Mouse (Mus musculus): ENCODE measurements around the gene Mchr1. TPM values are rescaled to one million over a fixed set of nuclear protein-coding genes. Genes with fewer than 3 reads are reported as not detected.

The Mchr1 gene
- polyA plus RNA-seq, 1 experiment from 2014 or later: 2.5 TPM

GRCm38 (mm10) chr15:81253585-81253984 lies 18.3 kb downstream of the Mchr1 start:
- H3K4me2 ChIP-seq (replicated peaks): no peak overlapping the region
- H3K27me3 ChIP-seq: no peaks in the 10 kb centered on the region
- 69% methylated on average over 2 of the region's 2 CpGs for WGBS
- H3K9ac ChIP-seq (replicated peaks): no peak overlapping the region
- H3K4me1 ChIP-seq (replicated peaks): peaks cover 13% of the 10 kb centered on the region
- no peaks in the 10 kb centered on the region for H3K36me3 ChIP-seq
- no peaks in the 10 kb centered on the region; the same call in 1 of the 2 replicates for H3K9me3 ChIP-seq
- no peak overlapping the region for H3K27ac ChIP-seq
- ATAC-seq: no peak
- no peak overlapping the region for H3K4me3 ChIP-seq (replicated peaks)

GRCm38 (mm10) chr15:81254113-81254640 lies 18.9 kb downstream of the Mchr1 start:
- peaks cover 14% of the 10 kb centered on the region for H3K4me1 ChIP-seq (replicated peaks)
- H3K9me3 ChIP-seq: no peaks in the 10 kb centered on the region; the same call in 1 of the 2 replicates
- no peak overlapping the region for H3K27ac ChIP-seq
- no peaks in the 10 kb centered on the region for H3K36me3 ChIP-seq
- no peak overlapping the region for H3K4me2 ChIP-seq (replicated peaks)
- WGBS: 61% methylated on average over 8 of the region's 8 CpGs
- no peak for ATAC-seq
- H3K9ac ChIP-seq (replicated peaks): no peak overlapping the region
- no peaks in the 10 kb centered on the region for H3K27me3 ChIP-seq
- no peak overlapping the region for H3K4me3 ChIP-seq (replicated peaks)

- peaks cover 14% of the 10 kb centered on the region for H3K4me1 ChIP-seq (replicated peaks)
These were observed 19.8 kb downstream of the Mchr1 start for GRCm38 (mm10) chr15:81255063-81255462.

GRCm38 (mm10) chr15:81258296-81258695 lies 23.0 kb downstream of the Mchr1 start:
- 34% methylated on average over 9 of the region's 9 CpGs for WGBS
- Histone ChIP-seq H3K27me3 (no peaks in the 10 kb centered on the region), H3K4me2 (replicated peaks) (no peak overlapping the region), H3K9ac (replicated peaks) (no peak overlapping the region), H3K36me3 (no peaks in the 10 kb centered on the region), H3K4me1 (replicated peaks) (peaks cover 14% of the 10 kb centered on the region), H3K9me3 (no peaks in the 10 kb centered on the region), H3K4me3 (replicated peaks) (no peak overlapping the region), H3K27ac (no peak overlapping the region)
- no peak for ATAC-seq

More at GRCm38 (mm10) chr15:81255063-81255462, 19.8 kb downstream of the Mchr1 start:
- no peaks in the 10 kb centered on the region for H3K36me3 ChIP-seq
- H3K27ac ChIP-seq: peak overlapping the region; percentile 26; the same call in 1 of the 2 replicates
- WGBS: 42% methylated on average over 6 of the region's 6 CpGs
- H3K27me3 ChIP-seq: no peaks in the 10 kb centered on the region
- no peak overlapping the region for H3K9ac ChIP-seq (replicated peaks)
- H3K4me2 ChIP-seq (replicated peaks): no peak overlapping the region
- H3K4me3 ChIP-seq (replicated peaks): no peak overlapping the region
- H3K9me3 ChIP-seq: no peaks in the 10 kb centered on the region; the same call in 1 of the 2 replicates
- peak; percentile 56; the same call in 1 of the 2 replicates for ATAC-seq

- 95% methylated on average over 5 of the region's 5 CpGs for WGBS
- Histone ChIP-seq H3K4me3 (replicated peaks) (no peak overlapping the region), H3K27ac (no peak overlapping the region)
These were observed 24.0 kb downstream of the Mchr1 start for GRCm38 (mm10) chr15:81259304-81259703.

GRCm38 (mm10) chr15:81260208-81260607 lies 24.9 kb downstream of the Mchr1 start:
- Histone ChIP-seq H3K27ac (no peak overlapping the region), H3K4me2 (replicated peaks) (no peak overlapping the region), H3K4me1 (replicated peaks) (peaks cover 18% of the 10 kb centered on the region), H3K9me3 (no peaks in the 10 kb centered on the region), H3K9ac (replicated peaks) (no peak overlapping the region), H3K4me3 (replicated peaks) (no peak overlapping the region), H3K36me3 (no peaks in the 10 kb centered on the region), H3K27me3 (no peaks in the 10 kb centered on the region)
- ATAC-seq: no peak
- WGBS: 92% methylated on average over 9 of the region's 9 CpGs

More at GRCm38 (mm10) chr15:81259304-81259703, 24.0 kb downstream of the Mchr1 start:
- Histone ChIP-seq H3K4me2 (replicated peaks) (no peak overlapping the region), H3K9ac (replicated peaks) (no peak overlapping the region), H3K36me3 (no peaks in the 10 kb centered on the region), H3K4me1 (replicated peaks) (peaks cover 16% of the 10 kb centered on the region), H3K9me3 (no peaks in the 10 kb centered on the region), H3K27me3 (no peaks in the 10 kb centered on the region)
- no peak for ATAC-seq

GRCm38 (mm10) chr15:81264392-81265095 lies 29.2 kb downstream of the Mchr1 start:
- Histone ChIP-seq H3K4me3 (replicated peaks) (no peak overlapping the region), H3K9me3 (no peaks in the 10 kb centered on the region), H3K36me3 (no peaks in the 10 kb centered on the region), H3K27me3 (no peaks in the 10 kb centered on the region), H3K4me1 (replicated peaks) (peaks cover 10% of the 10 kb centered on the region), H3K4me2 (replicated peaks) (0 out of 2 replicates have a peak overlapping the region, but pooled peaks have one; percentile 11), H3K9ac (replicated peaks) (0 out of 2 replicates have a peak overlapping the region, but pooled peaks have one; percentile 12), H3K27ac (peak overlapping the region; percentile 17)
- WGBS: 34% methylated on average over 16 of the region's 16 CpGs
- ATAC-seq: no peak

- ATAC-seq: no peak
- Histone ChIP-seq H3K4me2 (replicated peaks) (no peak overlapping the region), H3K4me1 (replicated peaks) (peaks cover 14% of the 10 kb centered on the region), H3K27ac (no peak overlapping the region), H3K9me3 (no peaks in the 10 kb centered on the region), H3K27me3 (no peaks in the 10 kb centered on the region), H3K36me3 (no peaks in the 10 kb centered on the region), H3K9ac (replicated peaks) (no peak overlapping the region), H3K4me3 (replicated peaks) (no peak overlapping the region)
- WGBS: 87% methylated on average over 2 of the region's 2 CpGs
These were observed 32.1 kb downstream of the Mchr1 start for GRCm38 (mm10) chr15:81267416-81267815.

GRCm38 (mm10) chr15:81272305-81273053 lies 37.2 kb downstream of the Mchr1 start:
- H3K4me1 ChIP-seq (replicated peaks): peaks cover 18% of the 10 kb centered on the region
- H3K27ac ChIP-seq: peak overlapping the region; percentile 76
- ATAC-seq: peak; percentile 87
- H3K4me3 ChIP-seq (replicated peaks): no peak overlapping the region
- 19% methylated on average over 13 of the region's 13 CpGs for WGBS
- H3K9ac ChIP-seq (replicated peaks): peak overlapping the region; percentile 51; the same call in 1 of the 2 replicates
- H3K36me3 ChIP-seq: no peaks in the 10 kb centered on the region
- peak overlapping the region; percentile 31 for H3K4me2 ChIP-seq (replicated peaks)
- no peaks in the 10 kb centered on the region for H3K27me3 ChIP-seq
- H3K9me3 ChIP-seq: no peaks in the 10 kb centered on the region

- peaks cover 27% of the 10 kb centered on the region for H3K4me1 ChIP-seq (replicated peaks)
- 62% methylated on average over 2 of the region's 2 CpGs for WGBS
- H3K4me3 ChIP-seq (replicated peaks): no peak overlapping the region
- ATAC-seq: no peak
- H3K36me3 ChIP-seq: no peaks in the 10 kb centered on the region
- H3K4me2 ChIP-seq (replicated peaks): no peak overlapping the region
- 0 out of 2 replicates have a peak overlapping the region, but pooled peaks have one; percentile 76 for H3K27ac ChIP-seq
- no peaks in the 10 kb centered on the region for H3K27me3 ChIP-seq
- H3K9ac ChIP-seq (replicated peaks): no peak overlapping the region
- H3K9me3 ChIP-seq: no peaks in the 10 kb centered on the region
These were observed 38.1 kb downstream of the Mchr1 start for GRCm38 (mm10) chr15:81273361-81273760.

- peak; percentile 84 for ATAC-seq
- 8% methylated on average over 8 of the region's 11 CpGs for WGBS
These were observed 42.6 kb downstream of the Mchr1 start for GRCm38 (mm10) chr15:81277928-81278327.

GRCm38 (mm10) chr15:81278699-81279098 lies 43.4 kb downstream of the Mchr1 start:
- Histone ChIP-seq H3K36me3 (no peaks in the 10 kb centered on the region), H3K27ac (no peak overlapping the region), H3K27me3 (no peaks in the 10 kb centered on the region), H3K4me1 (replicated peaks) (peaks cover 17% of the 10 kb centered on the region), H3K9me3 (no peaks in the 10 kb centered on the region), H3K4me3 (replicated peaks) (no peak overlapping the region), H3K9ac (replicated peaks) (no peak overlapping the region), H3K4me2 (replicated peaks) (no peak overlapping the region)
- no peak for ATAC-seq
- 54% methylated on average over 6 of the region's 6 CpGs for WGBS

More at GRCm38 (mm10) chr15:81277928-81278327, 42.6 kb downstream of the Mchr1 start:
- Histone ChIP-seq H3K27me3 (no peaks in the 10 kb centered on the region), H3K36me3 (no peaks in the 10 kb centered on the region), H3K27ac (peak overlapping the region; percentile 56), H3K4me1 (replicated peaks) (peaks cover 23% of the 10 kb centered on the region), H3K9ac (replicated peaks) (0 out of 2 replicates have a peak overlapping the region, but pooled peaks have one; percentile 19), H3K4me3 (replicated peaks) (no peak overlapping the region), H3K4me2 (replicated peaks) (peak overlapping the region; percentile 2; the same call in 1 of the 2 replicates), H3K9me3 (no peaks in the 10 kb centered on the region)

All from midbrain, embryonic 13.5 days (tissue).